Mouse (Mus musculus): ENCODE results near the gene AI597479. TPM values are rescaled to one million over a fixed set of nuclear protein-coding genes. Genes with fewer than 3 reads are reported as not detected.

AI597479 gene
- polyA plus RNA-seq, 1 experiment from 2014 or later: 32.0 TPM

GRCm38 (mm10) chr1:43137334-43137733, 38.8 kb downstream of the AI597479 start:
- no peaks in the 10 kb centered on the region for H3K27me3 ChIP-seq (ENCODE audit: insufficient read depth, low read length)
- no peak overlapping the region for H3K4me2 ChIP-seq

DNA sequence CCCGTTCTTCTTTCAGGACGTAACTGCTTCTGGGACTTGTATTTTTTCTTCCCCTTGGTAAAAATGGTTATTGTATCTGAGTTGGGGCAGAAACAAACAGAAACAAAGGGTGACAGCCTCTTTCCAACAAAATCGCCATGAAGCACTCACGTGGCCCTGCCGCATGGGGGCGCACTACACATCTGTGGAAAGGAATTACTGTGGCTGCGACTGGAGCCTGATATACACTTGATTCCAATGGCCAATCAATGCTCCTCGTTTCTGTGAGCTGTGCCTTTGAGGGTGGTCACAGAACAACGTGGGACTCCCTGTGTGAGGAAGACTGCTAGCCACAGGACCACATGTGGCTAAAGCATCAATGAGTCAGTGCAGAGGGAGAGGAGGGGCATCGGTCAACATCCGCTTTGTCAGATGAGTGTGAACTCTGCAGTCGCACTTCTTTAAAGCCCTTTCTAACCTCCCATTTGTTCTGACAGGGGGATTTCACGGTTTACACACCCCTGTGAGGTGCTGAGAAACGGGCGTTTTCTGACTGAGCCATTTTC, 39.8 kb downstream of the AI597479 start:
- peak; percentile 55 for TF ChIP-seq CTCF (IDR thresholded peaks at IDR 0.05; ENCODE audit: low read depth)
- Histone ChIP-seq H3K4me2 (no peak overlapping the region), H3K27ac (ENCODE audit: low read depth) (no peak overlapping the region), H3K4me3 (ENCODE audit: low read depth, low read length) (no peak overlapping the region), H3K36me3 (ENCODE audit: insufficient read depth) (peaks cover 4% of the 10 kb centered on the region; the same call in 1 of the 2 replicates), H3K27me3 (ENCODE audit: insufficient read depth, low read length) (no peaks in the 10 kb centered on the region), H3K9ac (no peak overlapping the region), H3K9me3 (ENCODE audit: low read depth, low read length) (no peaks in the 10 kb centered on the region), H3K4me1 (ENCODE audit: insufficient read depth) (no peaks in the 10 kb centered on the region)
- no peak for DNase-seq
- 64% methylated on average over 15 of the region's 15 CpGs for whole genome bisulfite sequencing
- ATAC-seq (ENCODE audit: insufficient read depth): no peak

More at GRCm38 (mm10) chr1:43137334-43137733, 38.8 kb downstream of the AI597479 start:
- Histone ChIP-seq H3K36me3 (ENCODE audit: insufficient read depth) (peaks cover 4% of the 10 kb centered on the region; the same call in 1 of the 2 replicates), H3K4me3 (ENCODE audit: low read depth, low read length) (no peak overlapping the region), H3K9me3 (ENCODE audit: low read depth, low read length) (no peaks in the 10 kb centered on the region), H3K9ac (no peak overlapping the region), H3K4me1 (ENCODE audit: insufficient read depth) (no peaks in the 10 kb centered on the region), H3K27ac (ENCODE audit: low read depth) (no peak overlapping the region)
- WGBS: 64% methylated on average over 5 of the region's 5 CpGs
- no peak for DNase-seq
- no peak for ATAC-seq (ENCODE audit: insufficient read depth)
- TF ChIP-seq CTCF (IDR thresholded peaks at IDR 0.05; ENCODE audit: low read depth): no peak

- ATAC-seq (ENCODE audit: insufficient read depth) (peak; percentile 80), DNase-seq (peak; percentile 97)
- peak; percentile 99 for TF ChIP-seq CTCF (IDR thresholded peaks at IDR 0.05; ENCODE audit: low read depth)
- 50% methylated on average over 8 of the region's 8 CpGs for WGBS
- no peaks in the 10 kb centered on the region for H3K4me1 ChIP-seq (ENCODE audit: insufficient read depth)
- H3K9me3 ChIP-seq (ENCODE audit: low read depth, low read length): no peaks in the 10 kb centered on the region
- no peak overlapping the region for H3K4me2 ChIP-seq
- no peak overlapping the region for H3K9ac ChIP-seq
- no peaks in the 10 kb centered on the region for H3K27me3 ChIP-seq (ENCODE audit: insufficient read depth, low read length)
- no peak overlapping the region for H3K27ac ChIP-seq (ENCODE audit: low read depth)
- H3K36me3 ChIP-seq (ENCODE audit: insufficient read depth): peaks cover 4% of the 10 kb centered on the region; the same call in 1 of the 2 replicates
- H3K4me3 ChIP-seq (ENCODE audit: low read depth, low read length): no peak overlapping the region
These were observed 41.2 kb downstream of the AI597479 start for GRCm38 (mm10) chr1:43139587-43140266.

DNA sequence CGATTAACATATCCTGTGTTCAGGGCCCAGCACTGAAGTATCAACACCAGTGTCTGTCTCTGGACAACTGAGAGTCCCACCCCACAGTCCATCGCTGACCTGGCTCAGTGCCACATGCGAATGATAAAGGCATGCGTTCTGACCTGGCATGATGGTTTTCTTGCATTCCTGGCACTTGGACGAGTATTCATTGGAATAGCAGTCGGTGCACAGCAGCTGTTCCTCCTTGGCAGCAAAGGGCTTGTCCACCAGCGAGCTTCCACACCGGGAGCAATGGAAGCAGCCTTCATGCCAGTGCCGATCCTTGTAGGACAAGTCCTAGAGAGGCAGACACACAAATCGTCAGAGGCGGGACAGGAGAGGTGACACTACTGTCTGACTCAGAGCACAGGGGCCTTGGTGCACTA, 43.0 kb downstream of the AI597479 start:
- Histone ChIP-seq H3K4me1 (ENCODE audit: insufficient read depth) (no peaks in the 10 kb centered on the region), H3K4me3 (ENCODE audit: low read depth, low read length) (no peak overlapping the region), H3K9ac (no peak overlapping the region), H3K9me3 (ENCODE audit: low read depth, low read length) (no peaks in the 10 kb centered on the region), H3K27me3 (ENCODE audit: insufficient read depth, low read length) (no peaks in the 10 kb centered on the region), H3K4me2 (no peak overlapping the region), H3K27ac (ENCODE audit: low read depth) (no peak overlapping the region), H3K36me3 (ENCODE audit: insufficient read depth) (no peaks in the 10 kb centered on the region)
- TF ChIP-seq CTCF (IDR thresholded peaks at IDR 0.05; ENCODE audit: low read depth): no peak
- WGBS: 55% methylated on average over 11 of the region's 11 CpGs
- DNase-seq (peak; percentile 45), ATAC-seq (ENCODE audit: insufficient read depth) (peak; percentile 28; the same call in 1 of the 2 replicates)

GRCm38 (mm10) chr1:43142849-43143248, 44.3 kb downstream of the AI597479 start:
- Histone ChIP-seq H3K4me1 (ENCODE audit: insufficient read depth) (no peaks in the 10 kb centered on the region), H3K27ac (ENCODE audit: low read depth) (no peak overlapping the region), H3K27me3 (ENCODE audit: insufficient read depth, low read length) (no peaks in the 10 kb centered on the region), H3K9ac (no peak overlapping the region), H3K9me3 (ENCODE audit: low read depth, low read length) (no peaks in the 10 kb centered on the region), H3K36me3 (ENCODE audit: insufficient read depth) (no peaks in the 10 kb centered on the region), H3K4me3 (ENCODE audit: low read depth, low read length) (no peak overlapping the region), H3K4me2 (no peak overlapping the region)
- WGBS: 77% methylated on average over 6 of the region's 6 CpGs
- DNase-seq (no peak), ATAC-seq (ENCODE audit: insufficient read depth) (no peak)
- TF ChIP-seq CTCF (IDR thresholded peaks at IDR 0.05; ENCODE audit: low read depth): no peak

GRCm38 (mm10) chr1:43143284-43143683, 44.8 kb downstream of the AI597479 start:
- DNase-seq (peak; percentile 65), ATAC-seq (ENCODE audit: insufficient read depth) (no peak)
- H3K9ac ChIP-seq: no peak overlapping the region
- no peaks in the 10 kb centered on the region for H3K9me3 ChIP-seq (ENCODE audit: low read depth, low read length)
- peak; percentile 64 for TF ChIP-seq CTCF (IDR thresholded peaks at IDR 0.05; ENCODE audit: low read depth)
- no peak overlapping the region for H3K4me2 ChIP-seq
- no peaks in the 10 kb centered on the region for H3K4me1 ChIP-seq (ENCODE audit: insufficient read depth)
- H3K27ac ChIP-seq (ENCODE audit: low read depth): no peak overlapping the region
- H3K4me3 ChIP-seq (ENCODE audit: low read depth, low read length): no peak overlapping the region
- 74% methylated on average over 4 of the region's 4 CpGs for WGBS
- no peaks in the 10 kb centered on the region for H3K27me3 ChIP-seq (ENCODE audit: insufficient read depth, low read length)
- no peaks in the 10 kb centered on the region for H3K36me3 ChIP-seq (ENCODE audit: insufficient read depth)

GRCm38 (mm10) chr1:43143791-43144190, 45.3 kb downstream of the AI597479 start:
- H3K27ac ChIP-seq (ENCODE audit: low read depth): no peak overlapping the region
- WGBS: 82% methylated on average over 4 of the region's 4 CpGs
- no peak overlapping the region for H3K4me2 ChIP-seq
- no peaks in the 10 kb centered on the region for H3K27me3 ChIP-seq (ENCODE audit: insufficient read depth, low read length)
- TF ChIP-seq CTCF (IDR thresholded peaks at IDR 0.05; ENCODE audit: low read depth): no peak
- DNase-seq (no peak), ATAC-seq (ENCODE audit: insufficient read depth) (no peak)
- H3K9me3 ChIP-seq (ENCODE audit: low read depth, low read length): no peaks in the 10 kb centered on the region
- no peak overlapping the region for H3K4me3 ChIP-seq (ENCODE audit: low read depth, low read length)
- no peaks in the 10 kb centered on the region; the same call in 1 of the 2 replicates for H3K36me3 ChIP-seq (ENCODE audit: insufficient read depth)
- no peak overlapping the region for H3K9ac ChIP-seq
- H3K4me1 ChIP-seq (ENCODE audit: insufficient read depth): no peaks in the 10 kb centered on the region
